Mouse (Mus musculus): ENCODE measurements around the gene Gm19684. TPM values are rescaled to one million over a fixed set of nuclear protein-coding genes. Genes with fewer than 3 reads are reported as not detected.
"Not testable (repeated sequence)": the region's sequence is repeated elsewhere in the genome, so short reads cannot be mapped to it uniquely, and the experiment has no call there.

Gm19684 gene
- total RNA-seq, 2 experiments from 2014 or later: not detected

- intact Hi-C loops (cut with DNase I; ENCODE audit: low total_unique reads); DNase-seq: not testable (repeated sequence)
Observed at GRCm38 (mm10) chr17:36128525-36128924, 7.0 kb downstream of the Gm19684 start.

DNA sequence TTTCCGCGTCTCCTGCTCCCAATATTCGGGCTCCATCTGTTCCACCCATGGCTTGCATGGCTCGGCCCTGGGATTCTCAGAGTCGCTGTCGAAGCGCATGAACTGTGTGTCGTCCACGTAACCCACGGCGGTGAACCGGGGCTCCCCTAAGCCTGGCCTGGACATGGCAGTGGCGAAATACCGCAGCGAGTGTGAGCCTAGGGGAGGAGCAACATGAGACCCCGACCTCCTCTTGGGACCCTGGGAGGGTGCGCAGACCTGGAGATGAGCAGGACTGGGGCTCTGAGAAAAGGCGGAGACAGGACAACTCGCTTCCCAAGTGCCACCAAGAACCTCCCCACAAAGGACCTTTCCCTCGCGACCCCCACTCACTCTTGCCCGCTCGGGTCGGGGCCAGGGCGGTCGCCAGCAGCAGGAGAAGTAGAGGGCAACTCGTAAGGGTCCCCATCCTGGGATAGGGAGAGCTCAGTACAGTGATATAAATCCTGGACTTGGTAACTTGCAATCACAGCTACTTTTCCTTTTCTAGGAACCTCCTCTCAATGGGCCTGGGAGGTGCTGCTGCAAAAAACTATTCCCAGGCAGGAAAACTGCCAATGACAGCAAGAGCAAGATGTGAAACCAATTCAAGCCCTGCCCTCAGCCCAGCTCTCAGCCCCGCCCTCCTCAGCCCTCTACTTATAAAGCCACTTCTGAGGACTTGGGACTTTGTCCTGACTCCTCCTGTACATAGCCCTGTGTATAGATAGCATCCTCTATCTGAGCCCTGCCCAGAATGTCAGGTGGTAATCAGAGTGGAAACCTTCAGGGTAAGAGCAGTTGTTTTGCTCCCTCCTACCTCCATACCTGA, 7.7 kb downstream of the Gm19684 start, which contains the start of gene Gm7030:
Gene Gm7030, minus strand, starts transcription at position 458 of the 850 bp plus-strand sequence.
- DNase-seq; intact Hi-C loops (cut with DNase I; ENCODE audit: low total_unique reads): not testable (repeated sequence)

GRCm38 (mm10) chr17:36131516-36132265, 10.2 kb downstream of the Gm19684 start:
- intact Hi-C loops (cut with DNase I; ENCODE audit: low total_unique reads): loop anchor here (10.0 kb wide), 1 partner anchor 67 kb away; no protein-coding TSS in a partner anchor

DNA sequence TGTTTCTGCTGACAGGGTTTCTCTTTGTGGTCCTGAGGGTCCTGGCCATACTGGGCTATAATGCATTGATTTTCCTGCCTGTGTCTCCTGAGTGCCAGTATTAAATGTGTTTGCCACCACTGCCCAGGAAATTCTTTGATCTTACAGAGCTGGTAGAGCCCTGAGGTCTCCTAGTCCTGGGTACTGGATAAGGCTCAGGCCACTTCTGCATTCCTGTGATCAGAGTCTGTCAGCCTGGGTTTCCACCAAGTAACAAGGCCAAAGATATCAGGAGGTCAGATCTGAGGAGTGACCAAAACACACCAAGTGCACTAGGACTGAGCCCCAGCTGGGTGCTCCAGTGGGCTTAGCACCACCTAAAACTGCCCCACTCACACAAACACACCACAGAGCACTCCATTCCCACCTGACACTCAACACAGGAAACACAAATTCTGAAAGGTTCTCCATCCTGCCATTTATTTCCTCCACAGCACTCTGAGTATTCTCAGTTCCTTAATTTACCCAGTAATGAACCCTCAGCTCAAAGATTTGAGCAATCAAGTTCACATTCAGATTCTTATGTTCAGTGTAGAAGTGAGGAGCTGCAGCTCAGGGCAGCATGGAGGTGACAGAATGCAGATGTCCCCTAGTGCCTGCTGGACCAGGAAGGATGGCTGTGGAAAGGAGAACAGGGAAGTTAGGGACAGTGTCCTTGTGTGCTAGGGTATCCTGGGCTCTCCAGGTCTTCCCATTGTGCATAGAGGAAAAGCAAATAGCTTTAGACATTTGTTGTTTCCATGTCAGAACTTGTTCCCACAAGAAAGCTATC, 14.1 kb downstream of the Gm19684 start:
- intact Hi-C loops (cut with DNase I; ENCODE audit: low total_unique reads): loop anchor here (10.0 kb wide), 1 partner anchor 71 kb away; no protein-coding TSS in a partner anchor

More at GRCm38 (mm10) chr17:36131516-36132265, 10.2 kb downstream of the Gm19684 start:
- no peak for DNase-seq

GRCm38 (mm10) chr17:36136299-36136848, 14.9 kb downstream of the Gm19684 start:
- intact Hi-C loops (cut with DNase I; ENCODE audit: low total_unique reads): loop anchor here (10.0 kb wide), 1 partner anchor 72 kb away; no protein-coding TSS in a partner anchor
- not testable (repeated sequence) for DNase-seq

More for the DNA sequence above, 14.1 kb downstream of the Gm19684 start:
- not testable (repeated sequence) for DNase-seq

DNA sequence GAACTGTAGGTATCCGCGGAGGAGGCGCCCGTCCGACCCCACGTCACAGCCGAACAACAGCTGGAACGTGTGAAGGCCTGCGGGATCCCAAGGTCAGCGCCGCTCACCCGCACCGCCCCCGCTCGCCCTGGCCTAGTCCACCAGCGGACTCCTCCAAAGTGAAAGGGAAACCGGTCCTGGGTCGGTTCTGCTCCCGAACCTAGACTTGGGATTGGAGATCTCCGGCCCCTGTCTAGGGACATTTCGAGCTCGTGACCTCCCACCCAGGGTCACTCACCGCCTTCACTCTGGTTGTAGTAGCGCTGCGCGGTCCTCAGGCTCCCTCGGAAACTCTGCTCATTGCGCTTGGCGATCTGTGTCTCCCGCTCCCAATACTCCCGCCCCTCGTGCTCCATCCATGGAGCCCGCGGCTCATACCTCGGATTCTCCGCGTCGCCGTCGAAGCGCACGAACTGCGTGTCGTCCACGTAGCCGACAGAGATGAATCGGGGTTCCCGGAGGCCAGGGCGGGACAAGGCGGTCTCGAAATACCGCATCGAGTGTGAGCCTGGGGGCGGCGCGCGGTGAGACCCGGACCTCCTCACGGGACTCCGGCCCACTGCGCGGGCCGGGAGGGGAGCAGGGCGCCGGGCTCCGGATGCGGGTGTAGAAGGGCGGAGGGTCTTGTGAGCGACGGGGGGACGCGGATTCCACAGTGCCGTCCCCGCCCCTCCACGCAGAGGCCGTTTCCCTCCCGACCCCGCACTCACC, 23.8 kb downstream of the Gm19684 start:
- no peak for DNase-seq
- intact Hi-C loops (cut with DNase I; ENCODE audit: low total_unique reads): no loop called here

- DNase-seq; intact Hi-C loops (cut with DNase I; ENCODE audit: low total_unique reads): not testable (repeated sequence)
Observed at GRCm38 (mm10) chr17:36145861-36146156, 24.3 kb downstream of the Gm19684 start.

- not testable (repeated sequence) for DNase-seq
Observed at GRCm38 (mm10) chr17:36146937-36147336, 25.5 kb downstream of the Gm19684 start.

GRCm38 (mm10) chr17:36148468-36148867, 27.0 kb downstream of the Gm19684 start:
- intact Hi-C loops (cut with DNase I; ENCODE audit: low total_unique reads); DNase-seq: not testable (repeated sequence)

More at GRCm38 (mm10) chr17:36146937-36147336, 25.5 kb downstream of the Gm19684 start:
- intact Hi-C loops (cut with DNase I; ENCODE audit: low total_unique reads): not testable (repeated sequence)

DNA sequence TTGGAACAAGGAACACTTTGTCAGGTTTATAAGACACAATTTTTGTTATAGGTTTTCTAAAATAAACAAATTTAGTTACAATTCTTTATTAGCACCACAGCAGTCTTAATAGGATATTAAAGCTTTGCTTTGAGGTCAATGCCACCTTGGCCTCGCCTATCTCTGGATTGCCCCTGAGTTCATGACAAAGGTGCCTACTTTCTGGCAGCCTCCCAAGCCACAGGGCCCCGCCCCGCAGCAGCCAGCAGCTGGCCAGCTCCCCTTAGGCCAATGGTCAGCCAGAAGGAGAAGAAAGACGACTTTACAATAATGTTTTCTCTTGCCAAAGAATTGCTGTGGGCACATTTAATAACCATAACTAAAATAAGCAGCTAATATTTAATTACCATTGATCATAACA, 29.7 kb downstream of the Gm19684 start:
- DNase-seq; intact Hi-C loops (cut with DNase I; ENCODE audit: low total_unique reads): not testable (repeated sequence)

- DNase-seq: no peak
- intact Hi-C loops (cut with DNase I; ENCODE audit: low total_unique reads): no loop called here
Observed at GRCm38 (mm10) chr17:36154271-36155149, 33.0 kb downstream of the Gm19684 start.

DNA sequence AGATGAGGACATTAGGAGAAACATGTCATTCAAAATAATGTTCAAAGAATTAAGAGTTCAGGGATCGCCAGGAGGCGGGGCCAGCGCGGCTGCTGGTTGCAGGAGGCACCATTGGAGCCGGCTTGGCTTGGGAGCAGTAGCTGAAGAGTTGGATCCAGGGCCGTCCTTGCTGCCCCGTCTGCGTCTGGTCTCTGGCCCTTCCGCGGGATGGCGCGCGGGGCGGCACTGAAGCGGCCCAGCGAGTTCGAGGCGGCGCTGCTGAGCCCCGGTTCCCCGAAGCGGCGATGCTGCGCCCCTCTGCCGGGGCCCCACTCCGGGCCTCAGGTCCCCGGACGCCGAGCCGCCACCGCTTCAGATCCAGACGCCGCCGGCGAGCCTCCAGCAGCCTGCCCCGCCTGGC, 36.3 kb downstream of the Gm19684 start:
- DNase-seq; intact Hi-C loops (cut with DNase I; ENCODE audit: low total_unique reads): not testable (repeated sequence)

- DNase-seq; intact Hi-C loops (cut with DNase I; ENCODE audit: low total_unique reads): not testable (repeated sequence)
Observed at GRCm38 (mm10) chr17:36158264-36158663, 36.8 kb downstream of the Gm19684 start.

DNA sequence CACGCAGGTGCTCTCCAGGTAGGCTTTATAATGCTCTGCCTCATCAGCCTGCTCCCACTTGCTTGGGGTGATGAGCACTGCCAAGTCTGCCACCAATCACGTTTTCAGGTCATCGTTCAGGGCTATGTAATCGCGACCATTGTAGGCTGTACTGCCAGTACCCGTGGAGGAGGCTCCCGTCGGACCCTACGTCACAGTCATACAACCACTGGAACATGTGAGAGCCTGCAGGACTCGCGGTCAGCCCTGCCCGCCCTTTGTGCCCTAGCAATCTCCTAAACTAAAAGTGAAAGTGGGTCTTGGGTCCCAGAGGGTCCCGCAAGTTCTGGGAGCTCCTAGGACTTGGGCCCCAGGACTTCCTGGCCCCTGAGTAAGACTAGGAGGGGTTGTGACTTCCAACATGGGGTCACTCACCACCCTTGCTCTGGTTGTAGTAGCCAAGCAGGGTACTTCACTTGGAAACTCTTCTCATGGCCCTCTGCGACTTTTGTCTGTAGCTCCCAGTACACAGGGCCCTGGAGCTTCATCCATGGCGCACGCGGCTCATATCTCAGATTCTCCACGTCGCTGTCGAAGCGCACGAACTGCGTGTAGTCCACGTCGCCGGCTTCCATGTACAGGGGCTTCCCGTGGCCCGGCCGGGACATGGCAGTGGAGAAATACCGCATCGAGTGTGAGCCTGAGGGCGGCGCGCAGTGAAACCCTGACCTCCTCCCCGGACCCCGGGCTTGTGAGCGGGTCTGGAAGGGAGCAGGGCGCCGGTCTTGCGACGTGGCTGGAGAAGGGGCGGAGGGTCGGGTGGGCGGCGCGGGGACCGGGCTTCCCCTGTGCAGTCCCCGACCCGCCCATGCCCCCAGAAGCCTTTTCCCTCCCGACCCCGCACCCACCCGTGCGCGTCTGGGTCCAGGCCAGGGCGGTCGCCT, 39.9 kb downstream of the Gm19684 start:
- intact Hi-C loops (cut with DNase I; ENCODE audit: low total_unique reads): no loop called here
- no peak for DNase-seq

- DNase-seq; intact Hi-C loops (cut with DNase I; ENCODE audit: low total_unique reads): not testable (repeated sequence)
Observed at GRCm38 (mm10) chr17:36166901-36167300, 45.4 kb downstream of the Gm19684 start.

DNA sequence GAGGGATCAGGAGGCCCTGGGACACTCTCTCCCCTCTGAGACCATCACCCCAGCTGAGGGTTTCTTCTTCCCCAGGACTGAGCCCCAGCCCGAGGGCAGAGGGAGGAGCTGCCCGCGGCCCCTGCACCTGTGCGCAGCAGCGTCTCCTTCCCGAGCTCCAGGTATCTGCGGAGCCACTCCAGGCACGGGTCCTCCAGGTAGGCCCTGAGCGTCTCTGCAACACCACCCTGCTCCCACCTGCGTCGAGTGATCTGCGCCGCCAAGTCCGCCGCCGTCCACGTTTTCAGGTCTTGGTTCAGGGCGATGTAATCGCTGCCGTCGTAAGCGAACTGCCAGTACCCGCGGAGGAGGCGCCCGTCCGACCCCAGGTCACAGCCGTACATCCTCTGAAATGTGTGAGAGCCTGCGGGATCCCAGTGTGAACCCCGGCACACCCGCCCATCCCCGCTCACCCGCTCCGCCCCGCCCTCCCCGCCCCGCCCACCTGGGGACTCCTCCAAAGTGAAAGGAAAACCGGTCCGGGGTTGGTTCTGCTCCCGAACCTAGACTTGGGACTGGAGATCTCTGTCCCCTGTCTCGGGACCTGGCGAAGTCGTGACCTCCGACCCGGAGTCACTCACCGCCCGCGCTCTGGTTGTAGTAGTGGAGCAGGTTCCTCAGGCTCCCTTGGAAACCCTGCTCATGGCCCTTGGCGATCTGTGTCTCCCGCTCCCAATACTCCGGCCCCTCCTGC, 46.0 kb downstream of the Gm19684 start:
- intact Hi-C loops (cut with DNase I; ENCODE audit: low total_unique reads): no loop called here
- DNase-seq: no peak

Measured in gastrocnemius, postnatal 14 days (tissue).